Mouse (Mus musculus) heart, adult 2 months (tissue): ENCODE results near the gene Ubxn7. TPM values are rescaled to one million over a fixed set of nuclear protein-coding genes. Genes with fewer than 3 reads are reported as not detected.

ENCODE experiments used
- DNase-seq, 2 experiments: peaks; one replicate each; pipeline ENCODE4 v3.0.0; 2021
- H3K27ac ChIP-seq: fragments of 200-600 bp; 2 replicates; pipeline ENCODE4 v1.8.1; 2022
- H3K27me3 ChIP-seq: fragments of 200-500 bp; 2 replicates; pipeline ENCODE4 v1.6.1; 2012; ENCODE audit warnings: mild to moderate bottlenecking, low read length, inconsistent platforms, mixed read lengths; ENCODE audit not compliant: control insufficient read depth, insufficient read depth
- H3K36me3 ChIP-seq: fragments of 200-500 bp; 2 replicates; pipeline ENCODE4 v1.6.1; 2012; ENCODE audit warnings: low read length, inconsistent platforms; ENCODE audit not compliant: control insufficient read depth, insufficient read depth
- H3K4me1 ChIP-seq: fragments of 200-500 bp; 2 replicates; pipeline ENCODE4 v1.6.1; 2011; ENCODE audit warnings: low read length; ENCODE audit not compliant: control insufficient read depth, insufficient read depth
- H3K4me3 ChIP-seq: fragments of 200-600 bp; 2 replicates; pipeline ENCODE4 v1.8.1; 2022
- H3K79me2 ChIP-seq: fragments of 200-500 bp; replicated peaks from 2 replicates; pipeline ENCODE4 v1.6.1; 2012; ENCODE audit warnings: mild to moderate bottlenecking, inconsistent platforms, low read length, moderate library complexity, mixed read lengths; ENCODE audit not compliant: control insufficient read depth, insufficient read depth
- H3K9ac ChIP-seq: fragments of 200-500 bp; 2 replicates; pipeline ENCODE4 v1.6.1; 2012; ENCODE audit warnings: low read depth, mild to moderate bottlenecking, control low read depth, inconsistent platforms, low read length, mixed read lengths
- CTCF ChIP-seq: fragments of 200-600 bp; IDR thresholded peaks from 2 replicates; pipeline ENCODE4 v1.8.1; 2022; ENCODE audit warnings: antibody characterized with exemption, mild to moderate bottlenecking, moderate library complexity
- EP300 ChIP-seq: fragments of 200-500 bp; IDR thresholded peaks from 2 replicates; pipeline ENCODE4 v1.6.1; 2011; ENCODE audit warnings: low read depth, low read length, control low read depth; ENCODE audit not compliant: insufficient read depth
- POLR2A ChIP-seq: fragments of 200-500 bp; IDR thresholded peaks from 2 replicates; pipeline ENCODE4 v1.6.1; 2011; ENCODE audit warnings: mild to moderate bottlenecking, low read depth, low read length, control low read depth; ENCODE audit not compliant: insufficient read depth
- WGBS: fragments of 180-500 bp; shearing (Covaris S2); methylation state at CpG from one replicate; pipeline ENCODE4 v1.1.7; 2018; 5-methylcytosine and 5-hydroxymethylcytosine counted together
- intact Hi-C: fragments of 180-260 bp; cut with DNase I; formaldehyde crosslinking; loops from one replicate; pipeline ENCODE4 v1.15.1; 2025
- polyA plus RNA-seq: library from polyadenylated mRNA; depleted of rRNA; stranded (reverse); fragments of >200 nt; gene quantifications from 2 replicates; pipeline ENCODE4 v1.2.3, GENCODE M21; 2012
- total RNA-seq, 2 experiments: library from RNA; stranded (reverse); gene quantifications; 2 replicates each; pipeline ENCODE4 v1.2.3; 2021

Ubxn7 gene
- total and polyA plus RNA-seq, 3 experiments: 4.8 to 26.8 (median 23.6) TPM

- H3K4me1 ChIP-seq: no peaks in the 10 kb centered on the region
- no peaks in the 10 kb centered on the region for H3K27me3 ChIP-seq
- H3K79me2 ChIP-seq: no peaks in the 10 kb centered on the region
- H3K9ac ChIP-seq: no peak overlapping the region
- 74% methylated on average over 6 of the region's 6 CpGs for WGBS
- H3K36me3 ChIP-seq: no peaks in the 10 kb centered on the region
- DNase-seq: no peak
- intact Hi-C loops: no loop called here
- H3K4me3 ChIP-seq: no peak overlapping the region
- H3K27ac ChIP-seq: no peak overlapping the region
- TF ChIP-seq POLR2A (no peak), CTCF (no peak), EP300 (no peak)
These were observed 74.6 kb downstream of the Ubxn7 start for GRCm38 (mm10) chr16:32406671-32407070.

GRCm38 (mm10) chr16:32407730-32408129, 75.7 kb downstream of the Ubxn7 start:
- intact Hi-C loops: no loop called here
- TF ChIP-seq EP300: no peak
- TF ChIP-seq CTCF: no peak
- no peak for TF ChIP-seq POLR2A
- 76% methylated on average over 10 of the region's 10 CpGs for WGBS

GRCm38 (mm10) chr16:32417457-32417856, 85.4 kb downstream of the Ubxn7 start:
- TF ChIP-seq CTCF: no peak
- TF ChIP-seq EP300: no peak
- TF ChIP-seq POLR2A: no peak
- DNase-seq: no peak
- WGBS: 56% methylated on average over 1 of the region's 1 CpGs
- Histone ChIP-seq H3K79me2 (no peaks in the 10 kb centered on the region), H3K27me3 (no peaks in the 10 kb centered on the region), H3K4me3 (no peak overlapping the region), H3K9ac (no peak overlapping the region), H3K4me1 (no peaks in the 10 kb centered on the region; the same call in 1 of the 2 replicates), H3K27ac (no peak overlapping the region), H3K36me3 (peaks cover 4% of the 10 kb centered on the region; the same call in 1 of the 2 replicates)
- intact Hi-C loops: loop anchor here (5.0 kb wide), 1 partner anchor 85 kb away; the partner anchor contains the start of gene Ubxn7

More at GRCm38 (mm10) chr16:32407730-32408129, 75.7 kb downstream of the Ubxn7 start:
- Histone ChIP-seq H3K4me1 (no peaks in the 10 kb centered on the region), H3K36me3 (no peaks in the 10 kb centered on the region), H3K9ac (no peak overlapping the region), H3K4me3 (no peak overlapping the region), H3K79me2 (no peaks in the 10 kb centered on the region), H3K27ac (no peak overlapping the region), H3K27me3 (no peaks in the 10 kb centered on the region)
- DNase-seq: no peak

- Histone ChIP-seq H3K4me1 (no peaks in the 10 kb centered on the region; the same call in 1 of the 2 replicates), H3K4me3 (peak within 1 kb of the TSS; percentile 65), H3K27ac (peak within 1 kb of the TSS; percentile 71), H3K9ac (peak within 1 kb of the TSS; percentile 72), H3K79me2 (no peaks in the 10 kb centered on the region), H3K27me3 (no peaks in the 10 kb centered on the region), H3K36me3 (peaks cover 4% of the 10 kb centered on the region; the same call in 1 of the 2 replicates)
- WGBS: 2% methylated on average over 45 of the region's 45 CpGs
- intact Hi-C loops: loop anchor here (1.0 to 5.0 kb wide), 2 partner anchors 11 to 87 kb away; partner anchors contain the start of genes Pcyt1a and Ubxn7
- DNase-seq: peak; percentile 93 to 96
- TF ChIP-seq POLR2A (peak; percentile 93), CTCF (no peak)
These were observed 87.7 kb downstream of the Ubxn7 start, which contains the start of gene Tctex1d2 for GRCm38 (mm10) chr16:32419517-32420483. TSS of gene Tctex1d2 (plus strand) at chr16:32419702.

- peaks cover 5% of the 10 kb centered on the region; the same call in 1 of the 2 replicates for H3K79me2 ChIP-seq
- intact Hi-C loops: no loop called here
- no peaks in the 10 kb centered on the region for H3K27me3 ChIP-seq
- no peak overlapping the region for H3K9ac ChIP-seq
- H3K27ac ChIP-seq: no peak overlapping the region
- peaks cover 5% of the 10 kb centered on the region for H3K36me3 ChIP-seq
- DNase-seq: no peak
- whole genome bisulfite sequencing: 95% methylated on average over 3 of the region's 3 CpGs
- H3K4me1 ChIP-seq: peaks cover 3% of the 10 kb centered on the region
- TF ChIP-seq POLR2A: no peak
- no peak for TF ChIP-seq CTCF
- no peak for TF ChIP-seq EP300
- no peak overlapping the region for H3K4me3 ChIP-seq
These were observed 95.4 kb downstream of the Ubxn7 start for GRCm38 (mm10) chr16:32427506-32427905.
